Mouse (Mus musculus) adrenal gland, postnatal 10 days (tissue): Measurements from ENCODE around the gene Mlph. TPM values are rescaled to one million over a fixed set of nuclear protein-coding genes. Genes with fewer than 3 reads are reported as not detected.

Experiments used
- DNase-seq: peaks from one replicate; pipeline ENCODE4 v3.0.0; 2021; ENCODE audit warnings: mixed read lengths
- total RNA-seq, 2 experiments: library from RNA; stranded (reverse); gene quantifications; 2 replicates each; pipeline ENCODE4 v1.2.3; 2021

Mlph gene
- total RNA-seq, 2 experiments from 2014 or later = 1.6 to 1.9 TPM

DNA sequence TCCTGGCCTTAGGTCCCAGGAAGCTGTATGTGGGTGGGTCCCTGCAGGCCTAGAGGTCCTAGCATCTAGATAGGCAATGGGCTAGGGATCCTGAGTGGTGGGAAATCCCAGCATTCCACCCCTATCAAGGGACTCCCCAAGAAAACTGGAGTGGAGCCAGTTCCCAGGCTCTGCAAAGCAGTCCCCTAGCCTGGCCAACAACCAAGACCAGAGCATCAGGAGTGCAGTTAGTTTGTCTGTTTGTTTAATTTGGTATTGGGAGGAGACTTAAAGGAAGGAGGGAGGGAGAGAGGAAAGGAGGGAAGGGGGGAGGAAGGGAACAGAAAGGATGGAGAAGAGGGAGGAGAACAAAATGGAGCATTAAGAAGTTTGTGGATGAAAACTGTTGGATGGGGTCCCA lies 5.7 kb upstream of the Mlph start:
- DNase-seq = peak; percentile 27

DNA sequence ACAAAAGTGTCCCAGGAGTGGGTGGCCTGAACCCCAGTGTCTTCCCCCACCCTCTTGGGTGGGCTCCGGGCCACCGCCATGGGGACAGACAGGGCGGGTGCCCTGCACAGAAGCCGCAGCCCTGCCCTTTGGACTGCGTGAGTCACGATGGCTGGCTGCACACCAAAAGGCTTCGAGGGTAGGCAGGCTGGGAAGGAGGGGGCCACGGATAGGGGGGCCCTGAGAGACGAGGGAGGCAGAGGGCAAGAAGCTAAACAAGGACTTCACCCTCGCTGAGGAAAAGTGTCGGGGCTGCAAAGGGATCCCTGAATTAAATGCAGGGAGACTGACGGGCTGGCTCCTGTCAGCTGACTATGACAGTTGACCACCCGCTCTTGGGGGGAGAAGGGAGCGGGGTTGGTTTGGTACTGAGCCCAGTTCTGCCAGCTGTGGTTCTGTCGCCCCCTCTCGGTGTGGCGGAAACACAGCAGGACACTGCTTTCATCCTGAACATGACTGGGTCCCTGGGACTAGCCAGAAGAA lies 5.2 kb upstream of the Mlph start:
- DNase-seq = peak; percentile 76

DNA sequence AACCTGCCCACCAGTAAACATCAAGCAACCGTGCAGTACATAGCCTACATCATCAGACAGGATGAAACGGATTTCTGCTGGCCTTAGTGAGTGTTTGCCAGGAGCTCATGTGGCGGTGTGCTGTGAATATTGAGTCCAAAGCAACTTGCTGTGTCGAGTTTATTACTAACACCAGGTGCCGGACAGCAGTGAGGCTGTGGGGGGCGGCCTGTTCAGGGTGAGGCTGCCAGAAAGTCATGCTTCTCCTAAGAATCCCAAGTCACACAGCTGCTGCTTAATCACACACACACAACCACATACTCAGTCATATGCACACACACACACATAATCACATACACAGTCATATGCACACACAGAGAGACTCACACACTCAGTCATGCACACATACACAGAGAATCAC lies 1.7 kb upstream of the Mlph start:
- DNase-seq = no peak

DNA sequence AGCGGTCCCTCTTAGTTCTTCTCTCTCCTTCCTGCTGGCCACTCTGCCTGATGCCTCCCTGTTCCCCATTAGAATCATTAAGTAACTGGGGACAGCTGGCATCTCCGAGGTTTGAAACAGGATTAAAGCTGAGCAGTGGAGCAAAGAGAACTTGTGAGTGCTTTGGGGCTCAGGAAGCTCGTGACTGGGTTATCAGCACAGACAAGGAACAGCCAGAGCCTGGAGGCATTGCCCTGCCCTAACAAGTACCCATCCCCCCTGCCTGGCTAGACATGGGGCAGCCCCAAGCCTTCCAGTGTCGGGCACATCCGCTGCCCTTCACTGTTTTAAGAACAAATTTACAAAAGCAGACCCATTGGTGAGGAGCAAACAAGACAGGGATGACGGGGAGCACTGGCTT lies 2.6 kb downstream of the Mlph start:
- DNase-seq = no peak

DNA sequence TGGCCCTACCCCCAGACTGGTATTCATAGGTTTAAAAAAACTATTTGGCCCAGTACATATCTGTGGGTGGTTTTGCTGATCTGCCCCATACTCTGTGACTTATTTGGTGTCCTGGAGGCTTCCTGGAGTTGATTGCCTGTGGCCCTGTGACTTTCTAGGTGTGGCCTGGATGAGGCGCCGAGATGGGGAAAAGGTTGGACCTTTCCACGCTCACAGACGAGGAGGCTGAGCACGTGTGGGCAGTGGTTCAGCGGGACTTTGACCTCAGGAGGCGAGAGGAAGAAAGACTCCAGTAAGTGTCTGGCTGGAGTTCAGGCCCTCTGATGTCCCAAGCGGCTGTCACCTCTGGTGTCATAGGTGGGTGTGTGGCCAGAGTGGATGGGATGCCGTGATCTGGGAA lies 6.8 kb downstream of the Mlph start:
- DNase-seq = no peak

DNA sequence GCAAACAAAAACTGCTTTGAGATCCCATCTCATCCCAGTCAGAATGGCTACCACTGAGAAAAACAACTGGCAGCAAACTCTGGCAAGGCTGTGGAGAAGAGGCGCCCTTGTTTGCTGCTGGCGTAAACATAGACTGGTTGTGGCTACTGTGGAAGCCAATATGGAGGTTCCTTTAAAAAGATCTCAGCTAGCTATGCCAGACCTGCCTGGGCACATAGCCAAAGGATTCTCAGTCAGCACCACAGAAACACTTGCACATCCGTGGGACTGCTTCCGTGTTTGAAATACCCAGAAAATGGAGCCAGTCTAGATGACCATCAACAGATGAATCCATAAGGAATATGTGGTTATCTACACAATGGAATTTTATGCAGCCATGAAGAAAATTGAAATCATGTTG lies 11.1 kb downstream of the Mlph start:
- no peak for DNase-seq

DNA sequence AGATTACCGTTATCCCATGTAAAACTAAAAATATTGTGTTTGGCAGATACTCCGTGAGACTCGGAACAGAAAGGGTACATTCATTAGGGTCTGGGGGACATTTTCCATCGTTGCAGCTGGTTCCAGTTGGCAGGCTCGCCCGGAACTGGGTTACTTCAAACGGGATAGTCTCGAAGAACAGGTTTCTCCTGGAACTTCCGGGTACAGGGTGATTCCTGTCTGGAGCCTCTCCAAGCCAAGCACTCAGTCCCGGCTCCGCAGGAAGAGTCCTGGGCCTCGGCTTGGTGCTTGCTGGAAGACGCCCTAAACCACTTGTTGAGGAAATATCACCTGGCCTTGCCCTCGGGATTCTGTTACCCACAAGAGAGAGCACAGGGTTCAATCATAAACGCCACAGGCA lies 12.4 kb downstream of the Mlph start:
- DNase-seq = peak; percentile 22

DNA sequence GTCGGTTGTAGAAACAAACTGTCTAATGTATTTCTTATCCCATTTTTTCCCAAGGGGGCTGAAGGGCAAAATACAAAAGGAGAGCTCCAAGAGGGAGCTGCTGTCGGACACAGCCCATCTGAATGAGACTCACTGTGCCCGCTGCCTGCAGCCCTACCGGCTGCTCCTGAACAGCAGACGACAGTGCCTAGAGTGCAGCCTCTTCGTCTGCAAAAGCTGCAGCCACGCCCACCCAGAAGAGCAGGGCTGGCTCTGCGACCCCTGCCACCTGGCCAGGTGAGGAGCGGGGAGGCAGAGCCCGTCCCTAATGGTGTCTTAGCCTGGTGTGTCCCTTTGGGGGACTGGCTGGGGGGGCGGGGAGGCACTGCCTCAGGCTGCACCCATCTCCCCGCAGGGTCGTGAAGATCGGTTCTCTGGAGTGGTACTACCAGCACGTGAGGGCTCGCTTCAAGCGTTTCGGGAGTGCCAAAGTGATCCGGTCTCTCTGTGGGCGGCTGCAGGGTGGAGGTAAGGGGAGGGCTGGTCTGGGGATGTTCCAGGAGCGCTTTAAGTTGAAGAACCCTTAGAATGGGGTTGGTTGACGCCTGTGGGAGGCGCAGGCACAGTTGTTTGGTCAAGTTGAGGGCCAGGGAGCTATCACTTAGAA lies 13.2 kb downstream of the Mlph start:
- no peak for DNase-seq

DNA sequence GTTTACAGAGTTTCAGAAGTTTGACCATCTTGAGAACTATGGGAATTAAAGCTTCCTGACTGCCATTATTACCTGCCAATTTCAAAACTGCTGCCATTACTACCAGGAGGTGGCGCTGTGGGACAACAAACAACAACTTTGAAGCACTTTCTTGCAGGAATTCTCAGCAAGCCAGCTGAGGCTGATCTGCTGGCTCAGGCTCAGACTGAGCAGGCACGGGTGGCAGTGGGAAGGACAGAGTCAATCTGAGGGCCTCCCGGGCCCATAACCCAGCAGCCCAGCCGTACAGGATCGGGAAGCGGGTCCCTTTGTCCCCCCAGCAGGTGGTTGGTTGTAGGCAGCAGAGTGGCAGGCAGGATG lies 13.7 kb downstream of the Mlph start:
- peak; percentile 90 for DNase-seq

DNA sequence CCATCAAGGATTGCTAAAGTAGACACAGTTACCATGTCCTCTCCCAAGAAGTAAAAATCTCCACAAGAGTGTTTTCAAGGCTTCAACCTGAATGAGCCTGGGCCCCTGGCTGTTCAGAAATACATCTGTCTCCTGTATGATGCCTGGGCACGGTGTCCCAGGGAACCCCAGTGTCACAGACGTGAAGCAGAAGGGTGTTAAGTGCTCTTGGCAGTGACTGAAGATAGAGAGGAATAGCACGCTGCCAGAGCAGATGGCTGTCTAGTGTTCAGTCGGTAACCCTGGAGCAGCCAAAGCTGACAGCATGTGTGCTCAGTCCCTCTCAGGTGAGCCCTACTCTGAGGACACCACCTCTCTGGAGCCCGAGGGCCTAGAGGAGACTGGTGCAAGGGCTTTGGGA lies 18.1 kb downstream of the Mlph start:
- DNase-seq = no peak

DNA sequence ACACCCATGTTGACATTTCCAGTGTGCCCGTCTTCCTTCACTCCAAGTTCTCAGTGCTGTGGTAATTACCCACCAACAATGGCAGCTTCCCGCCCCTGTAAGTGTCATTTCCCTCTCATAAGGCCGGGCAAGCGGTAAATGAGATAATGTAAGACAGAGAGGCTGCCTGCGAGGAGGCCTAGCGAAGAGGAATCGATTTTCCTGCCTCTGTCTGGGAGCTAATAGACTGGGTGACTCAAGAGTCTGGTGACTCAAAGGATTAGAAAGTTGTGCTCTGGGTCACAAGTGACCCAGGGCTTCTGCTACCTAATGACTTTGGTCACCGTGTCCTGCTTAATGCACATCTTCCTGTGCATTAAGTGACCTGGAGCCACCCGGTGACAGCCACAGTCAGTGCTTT lies 22.1 kb downstream of the Mlph start:
- DNase-seq = no peak

DNA sequence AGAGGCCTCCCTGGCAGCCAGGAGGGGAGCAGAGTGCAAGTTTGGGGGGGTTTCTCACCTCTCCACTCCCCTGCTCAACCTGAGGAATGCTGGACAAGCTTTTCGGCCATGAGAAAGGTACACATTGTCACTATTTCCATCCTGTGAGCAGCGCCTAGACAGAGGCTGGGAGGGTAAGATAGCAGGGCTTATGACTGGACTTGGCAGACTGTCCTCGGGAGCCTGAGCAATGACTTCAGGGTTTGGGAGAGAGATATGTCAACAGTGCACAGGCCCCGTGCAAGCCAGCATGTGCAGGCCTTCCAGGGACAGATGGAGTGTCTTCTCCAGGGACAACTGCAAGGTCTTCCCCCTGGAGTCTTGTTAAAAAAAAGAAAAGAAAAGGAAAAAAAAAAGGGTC lies 25.1 kb downstream of the Mlph start:
- no peak for DNase-seq

DNA sequence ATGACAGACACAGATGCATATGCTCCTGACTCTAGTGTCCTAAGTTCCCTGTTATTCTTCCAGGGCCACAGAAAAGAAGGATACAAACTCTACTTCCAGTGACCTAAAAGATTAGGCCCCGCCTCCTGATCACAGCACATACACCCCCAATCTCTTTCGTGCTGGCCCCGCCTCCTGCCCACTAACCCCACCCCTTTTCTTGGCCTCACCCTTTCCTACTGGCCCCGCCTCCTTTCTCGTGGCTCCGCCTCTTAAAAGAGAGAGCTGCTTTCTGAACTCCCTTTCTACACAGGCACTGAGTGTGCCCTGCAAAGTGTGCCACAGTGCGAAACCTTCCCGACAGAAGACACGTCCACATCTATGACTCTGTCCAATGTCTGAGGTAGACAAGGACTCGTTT lies 30.3 kb downstream of the Mlph start:
- DNase-seq = no peak

DNA sequence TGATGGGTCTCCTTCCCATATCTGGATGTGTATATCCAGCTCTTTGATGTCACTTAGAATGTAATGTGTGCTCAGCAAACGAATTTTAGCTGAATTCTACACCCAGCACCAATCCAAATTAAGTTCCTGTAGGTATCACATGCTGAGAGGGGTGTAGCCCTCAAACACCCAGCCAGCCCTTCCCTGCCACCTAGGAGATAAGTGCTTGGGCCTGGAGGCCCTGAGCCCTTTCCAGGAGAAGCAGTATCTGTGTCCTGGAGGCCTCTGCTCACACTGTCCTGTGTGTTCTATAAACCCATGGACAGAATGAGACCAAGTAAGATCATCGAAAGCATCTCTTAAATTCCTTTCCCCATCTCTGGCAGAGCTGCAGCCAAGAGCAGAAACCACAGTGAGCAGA lies 32.4 kb downstream of the Mlph start:
- DNase-seq = no peak

DNA sequence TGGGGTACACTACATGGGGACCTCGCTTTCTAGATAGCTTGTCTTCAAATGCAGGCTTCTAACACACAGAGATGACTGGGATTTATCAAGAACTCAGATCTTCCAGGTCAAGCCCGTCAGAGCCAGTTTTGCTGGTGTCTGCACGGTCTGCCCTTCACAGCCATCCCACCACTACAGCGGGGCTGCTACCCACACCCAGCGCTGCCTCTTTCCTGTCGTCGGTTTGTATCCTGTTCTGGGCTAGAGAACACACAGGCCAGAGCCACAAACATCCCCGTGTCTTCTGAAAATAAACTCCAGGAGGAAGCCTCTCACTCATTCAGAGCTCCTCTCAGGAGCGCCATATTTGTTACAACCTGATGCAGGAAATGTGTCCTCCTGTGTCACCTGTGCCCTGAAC lies 34.4 kb downstream of the Mlph start:
- no peak for DNase-seq

DNA sequence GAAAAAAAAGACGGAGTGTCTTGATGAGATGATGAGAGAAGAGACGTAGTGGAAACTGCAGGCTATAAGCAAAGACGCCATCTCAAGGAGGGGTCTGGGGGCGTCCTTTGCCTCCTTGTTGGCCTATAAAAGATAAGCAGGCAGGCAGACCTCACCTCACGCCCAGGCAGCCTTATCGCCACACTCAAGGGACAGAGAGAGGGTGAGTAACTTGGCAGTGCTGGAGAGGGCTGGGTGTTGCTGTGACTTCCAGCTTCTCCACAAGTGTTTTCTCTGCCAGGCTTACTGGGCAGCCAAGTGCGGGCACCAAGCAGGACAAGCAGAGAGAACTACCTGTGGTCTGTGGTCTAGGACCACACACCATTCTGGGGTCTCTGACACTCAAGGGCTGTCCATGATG lies 36.8 kb downstream of the Mlph start:
- no peak for DNase-seq

DNA sequence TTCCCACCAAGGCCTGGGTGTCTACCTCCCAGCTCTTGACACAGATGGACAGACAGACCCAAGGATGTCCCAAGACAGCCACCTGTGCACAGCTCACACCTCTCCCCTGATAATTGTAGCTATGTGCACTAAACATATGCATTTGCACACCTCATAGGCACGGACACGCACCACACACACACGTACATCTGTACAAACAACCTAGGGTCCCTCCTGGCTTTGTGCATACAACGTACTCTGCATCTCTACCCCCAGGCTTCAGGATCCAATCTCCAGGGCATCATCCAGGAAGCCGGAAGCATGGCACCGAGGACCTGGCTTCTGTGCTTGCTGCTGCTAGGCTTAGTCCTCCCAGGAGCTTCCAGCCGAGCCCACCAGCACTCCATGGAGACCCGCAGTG lies 37.9 kb downstream of the Mlph start, which contains the start of gene Prlh:
Prlh (plus strand) TSS at position 301 of the 400 bp plus-strand sequence.
- no peak for DNase-seq

DNA sequence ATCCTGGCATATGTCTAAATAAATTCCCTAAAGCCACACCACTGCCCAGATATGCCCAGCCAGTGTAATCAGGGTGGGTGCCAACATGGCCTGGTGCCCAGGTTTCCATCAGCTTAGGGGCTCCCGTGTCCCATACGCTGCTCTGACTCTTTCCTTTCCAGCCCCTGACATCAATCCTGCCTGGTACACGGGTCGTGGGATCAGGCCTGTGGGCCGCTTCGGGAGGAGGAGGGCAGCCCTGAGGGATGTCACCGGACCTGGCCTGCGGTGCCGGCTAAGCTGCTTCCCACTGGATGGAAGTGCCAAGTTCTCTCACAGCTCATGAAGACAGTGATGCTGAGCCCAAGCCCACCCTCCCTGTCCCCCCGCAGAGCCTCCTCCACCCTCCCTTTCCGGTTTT lies 38.8 kb downstream of the Mlph start:
- DNase-seq = no peak

DNA sequence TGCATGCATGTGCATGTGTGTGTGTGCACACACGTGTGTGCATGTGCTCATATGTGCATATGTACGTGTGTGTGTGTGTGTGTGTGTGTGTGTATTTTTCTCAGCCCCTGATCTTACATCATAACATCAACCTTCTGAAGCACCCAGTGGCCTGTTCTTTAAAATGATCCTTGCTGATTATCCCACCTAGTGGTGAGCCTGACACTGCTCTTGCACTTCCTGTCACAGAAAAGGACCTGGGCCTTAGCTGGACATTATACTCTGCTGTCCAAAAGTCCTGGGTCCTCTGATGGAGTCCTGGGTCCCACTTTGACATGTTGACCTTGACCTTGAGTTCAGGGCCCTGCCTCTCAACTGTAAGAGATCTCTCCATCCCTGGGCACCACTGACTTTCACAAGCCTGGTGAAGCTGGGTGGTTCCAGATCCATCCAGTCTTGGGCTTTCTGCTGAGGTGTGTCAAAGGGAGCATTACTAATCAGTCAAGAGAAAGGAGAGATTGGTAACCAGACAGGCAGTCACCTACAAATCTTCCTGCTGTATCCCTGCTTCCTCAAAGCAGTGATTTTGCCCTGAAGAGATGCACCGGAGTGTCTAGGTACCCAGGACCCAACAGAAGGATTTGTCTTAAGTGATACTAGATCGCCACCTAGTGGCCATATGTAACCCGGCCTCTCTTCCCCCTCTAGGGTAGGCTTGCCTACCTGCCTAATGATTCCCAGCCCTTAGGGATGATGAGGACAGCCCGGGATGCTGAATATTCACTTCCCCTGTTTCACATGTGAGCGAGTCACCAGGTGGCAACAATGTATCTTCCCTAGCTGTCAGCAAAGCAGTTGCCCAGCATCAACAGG lies 41.6 kb downstream of the Mlph start:
- DNase-seq = peak; percentile 71

DNA sequence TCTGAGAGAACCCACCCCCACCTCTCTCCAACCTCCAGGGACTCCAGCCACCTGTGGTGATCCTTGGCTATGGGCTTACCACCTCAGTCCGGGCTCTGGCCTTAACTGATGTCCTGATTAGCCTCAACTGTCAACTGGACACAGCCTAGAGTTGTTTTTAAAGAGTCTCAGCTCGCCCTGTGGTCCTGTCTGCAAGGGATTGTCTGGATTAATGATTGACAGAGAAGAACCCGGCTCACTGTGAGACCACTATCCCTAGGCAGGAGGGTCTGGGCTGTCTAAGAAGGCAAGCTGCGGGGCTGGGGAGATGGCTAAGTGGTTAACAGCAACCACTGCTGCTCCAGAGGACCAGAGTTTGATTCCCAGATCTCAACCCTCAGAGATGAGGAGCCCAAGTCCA lies 47.6 kb downstream of the Mlph start:
- DNase-seq = no peak

DNA sequence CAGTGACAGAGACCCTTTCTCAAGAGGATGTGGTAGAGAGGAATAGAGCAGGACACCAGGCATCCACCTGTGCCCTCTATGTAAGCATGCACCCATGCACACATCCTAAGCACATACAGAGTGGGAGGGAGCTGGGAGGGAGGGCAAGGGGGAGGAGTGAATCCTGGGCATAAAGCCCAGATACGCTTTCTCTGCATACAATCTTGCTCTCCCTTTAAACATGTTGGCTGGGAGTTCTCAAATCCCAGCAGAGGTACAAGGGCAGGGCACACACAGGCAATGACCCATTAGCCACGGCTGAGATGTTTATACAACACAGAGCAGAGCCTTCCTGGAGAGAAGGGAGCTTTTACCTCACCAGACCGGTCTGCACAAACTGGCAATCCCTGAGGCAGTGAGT lies 48.1 kb downstream of the Mlph start:
- DNase-seq = no peak

DNA sequence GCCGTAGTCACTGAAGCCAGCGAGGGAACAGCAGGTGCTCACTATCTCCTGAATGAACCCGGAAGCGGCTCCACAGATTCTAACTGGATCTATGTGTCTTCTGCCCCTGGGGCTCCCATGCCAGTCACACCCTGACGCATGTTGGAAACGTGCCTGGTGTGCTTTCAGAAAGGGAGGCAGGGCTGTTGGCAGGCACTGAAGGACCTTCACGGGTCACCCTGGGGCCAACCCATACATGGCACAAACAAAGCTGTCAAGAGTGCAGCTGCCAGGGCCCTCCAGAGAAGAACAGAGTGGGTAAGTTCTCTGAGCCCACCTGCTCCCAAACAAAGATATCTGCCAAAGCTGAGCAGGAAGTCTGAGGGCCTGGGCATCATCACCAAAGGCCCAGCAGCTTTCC lies 52.7 kb downstream of the Mlph start:
- DNase-seq = peak; percentile 87

DNA sequence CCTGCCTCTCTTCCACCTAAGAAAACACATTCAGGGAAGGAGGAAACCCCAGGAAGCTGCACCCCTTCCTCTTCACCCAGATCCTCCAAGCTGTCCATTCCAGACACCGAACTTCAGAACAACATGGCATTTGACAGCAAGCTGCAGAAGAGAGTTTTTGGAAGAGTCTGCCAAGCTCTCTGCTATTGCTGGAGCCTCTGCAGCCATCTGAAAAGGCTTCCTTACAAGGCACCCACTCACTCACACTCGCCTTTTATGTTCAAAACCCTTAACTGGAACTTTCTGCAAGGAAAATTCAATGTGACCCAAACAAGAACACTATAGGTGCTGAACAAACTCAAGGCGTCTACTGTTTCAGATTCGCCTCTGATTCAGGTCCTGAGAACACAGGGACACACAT lies 53.8 kb downstream of the Mlph start:
- no peak for DNase-seq

DNA sequence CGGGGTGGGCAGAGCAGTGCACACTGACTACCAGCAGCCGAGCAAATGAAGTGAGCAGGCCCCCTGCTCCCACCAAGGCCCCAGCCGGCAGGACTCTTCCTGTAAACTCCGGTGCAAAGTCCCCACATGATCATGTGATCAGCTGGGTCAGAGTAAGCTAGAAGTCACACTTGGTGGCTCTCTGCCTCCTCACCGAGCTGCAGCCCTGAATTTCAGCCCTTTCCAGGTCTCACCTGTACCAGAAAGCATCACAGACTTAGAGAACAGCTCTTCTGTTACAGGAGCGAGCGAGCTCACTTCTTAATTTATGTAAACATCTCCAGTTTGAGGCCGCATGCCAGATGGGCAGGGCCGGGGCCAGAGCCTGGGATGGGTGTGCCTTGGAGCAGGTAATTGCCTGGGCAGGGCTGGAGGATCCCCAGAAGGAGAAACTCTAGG lies 54.5 kb downstream of the Mlph start, which contains the start of gene Rab17:
Rab17 (minus strand) TSS at position 315 of the 438 bp plus-strand sequence.
- DNase-seq = no peak
